Mouse (Mus musculus) embryonic facial prominence, embryonic 15.5 days (tissue): Measurements from ENCODE around the gene Stat4. TPM values are rescaled to one million over a fixed set of nuclear protein-coding genes. Genes with fewer than 3 reads are reported as not detected.

ENCODE experiments used
- polyA plus RNA-seq: library from polyadenylated mRNA; unstranded; fragments of >200 nt; fragmentation: Nextera tagmentation; extraction: Ambion mirVana; gene quantifications from 2 replicates; pipeline ENCODE4 v1.2.1, GENCODE M21; 2015

Stat4 gene
- polyA plus RNA-seq, 1 experiment from 2014 or later: 1.0 TPM

Other genes starting within 250 kb of the Stat4 start
- 76.2 and 77.9 TPM in 2 replicates for gene Myo1b, start 71.1 kb upstream of the Stat4 start, polyA plus RNA-seq
- 21.3 and 26.0 TPM in 2 replicates for gene Stat1, start 132.3 kb downstream of the Stat4 start, polyA plus RNA-seq
- gene Gls, start 246.1 kb downstream of the Stat4 start, polyA plus RNA-seq: 20.8 and 21.4 TPM in 2 replicates